Mouse (Mus musculus): ENCODE data around the gene Txnrd2. TPM values are rescaled to one million over a fixed set of nuclear protein-coding genes. Genes with fewer than 3 reads are reported as not detected.

Gene Txnrd2
- polyA plus RNA-seq, 1 experiment from 2014 or later: 18.2 TPM

DNA sequence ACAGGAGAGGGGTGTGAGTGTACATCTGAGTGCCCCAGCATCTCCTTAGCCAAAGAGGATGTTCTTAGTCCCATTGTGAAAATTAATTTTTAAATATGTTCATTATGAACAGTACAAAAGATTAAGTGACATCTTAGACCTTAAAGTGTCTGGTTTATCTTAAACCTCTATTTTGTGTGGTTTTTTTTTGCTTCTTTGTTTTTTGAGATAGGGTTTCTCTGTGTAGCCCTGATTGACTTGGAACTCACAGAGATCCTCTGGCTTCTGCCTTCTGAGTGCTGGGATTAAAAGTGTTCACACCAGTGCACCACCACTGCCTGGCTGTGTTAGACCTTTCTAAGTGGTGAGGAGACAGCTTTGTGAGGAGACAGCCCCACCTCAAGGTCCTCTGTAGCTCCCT lies 32.5 kb downstream of the Txnrd2 start:
- H3K4me3 ChIP-seq (replicated peaks): no peak overlapping the region
- H3K4me2 ChIP-seq (replicated peaks): no peak overlapping the region
- peaks cover 43% of the 10 kb centered on the region for H3K4me1 ChIP-seq
- no peaks in the 10 kb centered on the region for H3K9me3 ChIP-seq (replicated peaks)
- peak overlapping the region; percentile 72; the same call in 1 of the 2 replicates for H3K27ac ChIP-seq (replicated peaks)
- no peak for ATAC-seq (ENCODE audit: insufficient number of reproducible peaks, low FRiP score, low TSS enrichment, low read depth)
- H3K9ac ChIP-seq: no peak overlapping the region
- H3K27me3 ChIP-seq: no peaks in the 10 kb centered on the region
- no peaks in the 10 kb centered on the region; the same call in 1 of the 2 replicates for H3K36me3 ChIP-seq

GRCm38 (mm10) chr16:18459335-18459954 lies 33.3 kb downstream of the Txnrd2 start:
- H3K9ac ChIP-seq: no peak overlapping the region; the same call in 1 of the 2 replicates
- H3K4me1 ChIP-seq: peaks cover 49% of the 10 kb centered on the region
- H3K27ac ChIP-seq (replicated peaks): peak overlapping the region; percentile 72
- H3K36me3 ChIP-seq: no peaks in the 10 kb centered on the region; the same call in 1 of the 2 replicates
- no peaks in the 10 kb centered on the region for H3K27me3 ChIP-seq
- 0 out of 2 replicates have a peak overlapping the region, but pooled peaks have one; percentile 2 for H3K4me3 ChIP-seq (replicated peaks)
- no peaks in the 10 kb centered on the region for H3K9me3 ChIP-seq (replicated peaks)
- no peak; the same call in 1 of the 2 replicates for ATAC-seq (ENCODE audit: insufficient number of reproducible peaks, low FRiP score, low TSS enrichment, low read depth)
- WGBS: 7% methylated on average over 12 of the region's 12 CpGs
- peak overlapping the region; percentile 37 for H3K4me2 ChIP-seq (replicated peaks)

- Histone ChIP-seq H3K27me3 (no peaks in the 10 kb centered on the region), H3K36me3 (no peaks in the 10 kb centered on the region; the same call in 1 of the 2 replicates), H3K9ac (no peak overlapping the region; the same call in 1 of the 2 replicates), H3K27ac (replicated peaks) (peak overlapping the region; percentile 72), H3K4me3 (replicated peaks) (0 out of 2 replicates have a peak overlapping the region, but pooled peaks have one; percentile 2), H3K4me2 (replicated peaks) (peak overlapping the region; percentile 37), H3K9me3 (replicated peaks) (no peaks in the 10 kb centered on the region), H3K4me1 (peaks cover 54% of the 10 kb centered on the region)
- peak; percentile 67 for ATAC-seq (ENCODE audit: insufficient number of reproducible peaks, low FRiP score, low TSS enrichment, low read depth)
- 6% methylated on average over 11 of the region's 11 CpGs for WGBS
These were observed 33.8 kb downstream of the Txnrd2 start for GRCm38 (mm10) chr16:18459955-18460370.

- Histone ChIP-seq H3K36me3 (no peaks in the 10 kb centered on the region; the same call in 1 of the 2 replicates), H3K4me1 (peaks cover 49% of the 10 kb centered on the region), H3K27me3 (no peaks in the 10 kb centered on the region), H3K9me3 (replicated peaks) (no peaks in the 10 kb centered on the region), H3K4me2 (replicated peaks) (no peak overlapping the region), H3K9ac (no peak overlapping the region), H3K4me3 (replicated peaks) (no peak overlapping the region), H3K27ac (replicated peaks) (no peak overlapping the region)
- WGBS: 85% methylated on average over 3 of the region's 3 CpGs
- no peak for ATAC-seq (ENCODE audit: insufficient number of reproducible peaks, low FRiP score, low TSS enrichment, low read depth)
These were observed 34.6 kb downstream of the Txnrd2 start for GRCm38 (mm10) chr16:18460826-18461225.

DNA sequence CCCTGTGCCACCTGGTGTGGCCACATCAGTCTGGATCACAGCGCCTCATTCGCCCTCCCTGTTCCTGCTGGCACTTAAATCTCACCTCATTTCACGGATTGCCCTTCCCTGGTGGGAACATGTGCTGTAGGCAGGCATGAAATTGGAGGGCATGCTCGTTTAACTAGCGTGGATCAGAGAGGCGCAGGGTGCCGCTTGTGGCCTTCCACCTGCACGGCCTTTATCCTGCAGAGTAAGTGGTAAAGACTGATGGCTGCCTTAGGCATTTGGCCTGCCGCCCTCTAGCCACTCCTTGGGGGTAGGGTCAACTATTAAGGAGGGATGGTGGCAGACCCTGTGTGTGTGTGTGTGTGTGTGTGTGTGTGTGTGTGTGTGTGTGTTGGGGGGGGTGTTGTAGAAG lies 35.8 kb downstream of the Txnrd2 start:
- Histone ChIP-seq H3K9ac (no peak overlapping the region), H3K4me1 (peaks cover 49% of the 10 kb centered on the region), H3K9me3 (replicated peaks) (no peaks in the 10 kb centered on the region), H3K4me3 (replicated peaks) (no peak overlapping the region), H3K36me3 (no peaks in the 10 kb centered on the region; the same call in 1 of the 2 replicates), H3K4me2 (replicated peaks) (no peak overlapping the region), H3K27ac (replicated peaks) (no peak overlapping the region), H3K27me3 (no peaks in the 10 kb centered on the region)
- ATAC-seq (ENCODE audit: insufficient number of reproducible peaks, low FRiP score, low TSS enrichment, low read depth): no peak
- WGBS: 49% methylated on average over 9 of the region's 9 CpGs

DNA sequence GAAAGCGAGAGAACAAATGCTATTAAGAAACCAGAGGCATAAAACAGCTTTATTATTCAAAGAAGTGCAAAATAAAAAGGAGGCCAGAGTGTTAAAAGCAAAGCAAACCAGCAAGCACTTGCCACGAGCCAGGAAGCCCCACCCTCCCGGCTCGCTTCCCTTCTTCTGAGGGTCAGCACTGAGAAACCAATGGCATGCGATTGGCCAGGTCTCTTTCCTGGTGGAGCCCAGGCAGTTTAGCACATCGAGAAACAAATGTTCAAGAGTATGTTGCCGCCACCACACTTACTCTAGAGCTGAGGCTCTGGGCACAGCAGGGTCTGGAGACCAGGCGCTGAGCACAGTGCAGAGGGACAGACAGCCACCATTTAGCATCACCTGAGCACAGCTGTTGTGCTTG lies 36.4 kb downstream of the Txnrd2 start:
- Histone ChIP-seq H3K9me3 (replicated peaks) (no peaks in the 10 kb centered on the region), H3K36me3 (no peaks in the 10 kb centered on the region), H3K4me3 (replicated peaks) (no peak overlapping the region), H3K4me2 (replicated peaks) (no peak overlapping the region), H3K27me3 (no peaks in the 10 kb centered on the region), H3K4me1 (peaks cover 49% of the 10 kb centered on the region), H3K27ac (replicated peaks) (no peak overlapping the region), H3K9ac (no peak overlapping the region)
- 53% methylated on average over 8 of the region's 8 CpGs for WGBS
- no peak for ATAC-seq (ENCODE audit: insufficient number of reproducible peaks, low FRiP score, low TSS enrichment, low read depth)

DNA sequence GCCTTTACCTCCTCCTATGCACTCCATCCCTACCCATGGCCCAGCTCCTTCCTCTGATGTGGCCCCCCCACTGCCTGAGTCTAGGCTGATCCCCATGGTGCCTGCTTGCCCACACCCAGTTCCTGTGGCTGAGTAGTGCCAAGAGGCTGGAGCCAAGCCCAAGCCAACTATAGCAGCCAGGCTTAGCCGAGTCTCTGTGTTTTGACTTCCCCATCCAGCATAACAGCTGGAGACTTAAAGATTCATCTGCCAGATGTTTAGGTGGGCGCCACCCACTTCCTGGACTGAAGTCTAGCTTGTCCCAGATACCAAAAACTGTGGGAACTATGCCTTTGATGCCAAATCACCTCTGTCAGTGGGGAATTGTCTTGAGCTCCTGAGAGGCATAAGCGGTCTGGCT lies 38.1 kb downstream of the Txnrd2 start:
- Histone ChIP-seq H3K9ac (no peak overlapping the region), H3K9me3 (replicated peaks) (no peaks in the 10 kb centered on the region), H3K27me3 (no peaks in the 10 kb centered on the region), H3K4me1 (peaks cover 44% of the 10 kb centered on the region), H3K4me2 (replicated peaks) (no peak overlapping the region), H3K36me3 (0 out of 2 replicates have a peak, but pooled peaks cover 3% of the 10 kb centered on the region), H3K4me3 (replicated peaks) (no peak overlapping the region), H3K27ac (replicated peaks) (no peak overlapping the region)
- WGBS: 40% methylated on average over 3 of the region's 3 CpGs
- ATAC-seq (ENCODE audit: insufficient number of reproducible peaks, low FRiP score, low TSS enrichment, low read depth): peak; percentile 48; the same call in 1 of the 2 replicates

DNA sequence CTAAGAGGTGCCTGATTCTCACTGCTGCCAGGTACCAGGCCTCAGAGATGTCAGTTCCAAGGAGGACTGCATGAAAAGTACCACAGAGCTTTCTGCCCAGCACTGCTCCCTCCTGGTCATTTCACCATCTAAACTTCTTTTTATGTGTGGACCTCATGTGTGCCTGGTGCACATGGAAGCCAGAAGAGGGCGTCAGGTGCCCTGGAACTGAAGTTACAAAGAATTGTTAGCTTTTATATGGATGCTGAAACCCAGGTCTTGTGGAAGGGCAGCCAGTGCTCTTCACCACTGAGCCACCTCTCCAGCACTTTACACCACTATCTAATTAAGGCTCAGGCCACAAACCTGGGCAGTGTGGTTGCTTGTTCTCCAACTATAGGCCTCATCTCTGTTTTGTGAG lies 44.6 kb downstream of the Txnrd2 start:
- no peak overlapping the region for H3K4me2 ChIP-seq (replicated peaks)
- H3K9me3 ChIP-seq (replicated peaks): no peaks in the 10 kb centered on the region
- no peak for ATAC-seq (ENCODE audit: insufficient number of reproducible peaks, low FRiP score, low TSS enrichment, low read depth)
- WGBS: 43% methylated on average over 1 of the region's 1 CpGs
- no peaks in the 10 kb centered on the region for H3K4me1 ChIP-seq
- H3K27me3 ChIP-seq: no peaks in the 10 kb centered on the region
- peaks cover 8% of the 10 kb centered on the region; the same call in 1 of the 2 replicates for H3K36me3 ChIP-seq
- H3K4me3 ChIP-seq (replicated peaks): no peak overlapping the region
- H3K27ac ChIP-seq (replicated peaks): no peak overlapping the region
- H3K9ac ChIP-seq: no peak overlapping the region

DNA sequence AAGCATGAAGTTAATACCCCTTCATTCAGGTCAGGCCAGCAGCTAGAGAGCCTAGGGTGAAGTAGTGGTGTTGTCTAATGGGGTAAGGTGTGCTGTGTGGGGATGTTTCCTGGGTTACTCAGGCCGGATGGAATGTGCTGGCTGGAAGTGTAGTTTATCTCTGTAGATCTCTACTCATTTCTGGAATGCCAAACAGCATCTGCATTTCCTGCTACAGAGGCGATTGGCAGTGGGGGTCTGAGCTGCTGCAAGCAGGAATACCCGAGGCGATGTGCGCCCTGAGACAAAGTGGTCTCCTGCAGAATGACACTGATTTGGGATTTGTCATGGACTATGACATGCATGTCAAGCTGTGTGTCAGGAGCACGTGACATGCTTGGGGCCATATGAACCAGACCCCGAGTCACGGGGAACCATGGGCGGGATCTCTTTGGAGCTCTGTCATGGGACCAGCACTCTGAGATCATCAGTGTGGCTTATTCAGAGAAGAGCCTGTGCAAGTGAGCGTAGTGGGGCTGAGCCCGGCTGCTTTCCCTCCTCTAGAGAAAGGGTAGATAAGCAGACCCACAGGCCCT lies 45.3 kb downstream of the Txnrd2 start:
- Histone ChIP-seq H3K27me3 (no peaks in the 10 kb centered on the region), H3K36me3 (peaks cover 12% of the 10 kb centered on the region; the same call in 1 of the 2 replicates), H3K4me2 (replicated peaks) (no peak overlapping the region), H3K4me3 (replicated peaks) (no peak overlapping the region), H3K9me3 (replicated peaks) (no peaks in the 10 kb centered on the region), H3K9ac (no peak overlapping the region), H3K27ac (replicated peaks) (no peak overlapping the region), H3K4me1 (no peaks in the 10 kb centered on the region)
- 0 out of 2 replicates have a peak, but pooled peaks have one; percentile 24 for ATAC-seq (ENCODE audit: insufficient number of reproducible peaks, low FRiP score, low TSS enrichment, low read depth)
- 52% methylated on average over 11 of the region's 11 CpGs for WGBS

GRCm38 (mm10) chr16:18471976-18472375 lies 45.8 kb downstream of the Txnrd2 start:
- H3K9ac ChIP-seq: no peak overlapping the region
- no peaks in the 10 kb centered on the region for H3K9me3 ChIP-seq (replicated peaks)
- H3K4me1 ChIP-seq: no peaks in the 10 kb centered on the region
- H3K27me3 ChIP-seq: no peaks in the 10 kb centered on the region
- no peak overlapping the region for H3K4me2 ChIP-seq (replicated peaks)
- H3K27ac ChIP-seq (replicated peaks): no peak overlapping the region
- peaks cover 12% of the 10 kb centered on the region; the same call in 1 of the 2 replicates for H3K36me3 ChIP-seq
- H3K4me3 ChIP-seq (replicated peaks): no peak overlapping the region
- WGBS: 78% methylated on average over 6 of the region's 6 CpGs
- no peak for ATAC-seq (ENCODE audit: insufficient number of reproducible peaks, low FRiP score, low TSS enrichment, low read depth)

GRCm38 (mm10) chr16:18472416-18472815 lies 46.2 kb downstream of the Txnrd2 start:
- ATAC-seq (ENCODE audit: insufficient number of reproducible peaks, low FRiP score, low TSS enrichment, low read depth): no peak
- Histone ChIP-seq H3K27ac (replicated peaks) (no peak overlapping the region), H3K36me3 (peaks cover 12% of the 10 kb centered on the region; the same call in 1 of the 2 replicates), H3K4me1 (no peaks in the 10 kb centered on the region), H3K27me3 (no peaks in the 10 kb centered on the region), H3K9me3 (replicated peaks) (no peaks in the 10 kb centered on the region), H3K4me2 (replicated peaks) (no peak overlapping the region), H3K9ac (no peak overlapping the region), H3K4me3 (replicated peaks) (no peak overlapping the region)
- WGBS: 74% methylated on average over 4 of the region's 4 CpGs
